Mouse (Mus musculus) CD4-positive naive resting alpha-beta T cell, adult 57 days (primary cell): ENCODE measurements around the gene Abcg3. TPM values are rescaled to one million over a fixed set of nuclear protein-coding genes. Genes with fewer than 3 reads are reported as not detected.

Experiments
- total RNA-seq: library from RNA; stranded (reverse); gene quantifications from one replicate; pipeline ENCODE4 v1.2.4, GENCODE M21; 2023

Abcg3 gene
- 10.3 TPM for total RNA-seq

GRCm38 (mm10) chr5:104982535-104982934 lies at the start of gene Abcg3:
TSS of gene Abcg3 (minus strand) at chr5:104982718.

Other genes starting within 250 kb of the Abcg3 start
- gene Zfp951, start 122.6 kb downstream of the Abcg3 start, total RNA-seq = 9.3 TPM
- gene Gbp9, start 156.8 kb upstream of the Abcg3 start, total RNA-seq = 74.0 TPM
- 31.2 TPM for gene Gbp8, start 156.8 kb upstream of the Abcg3 start, total RNA-seq
- 122 TPM for gene Gbp4, start 156.9 kb upstream of the Abcg3 start, total RNA-seq